In the genomic region with DNA sequence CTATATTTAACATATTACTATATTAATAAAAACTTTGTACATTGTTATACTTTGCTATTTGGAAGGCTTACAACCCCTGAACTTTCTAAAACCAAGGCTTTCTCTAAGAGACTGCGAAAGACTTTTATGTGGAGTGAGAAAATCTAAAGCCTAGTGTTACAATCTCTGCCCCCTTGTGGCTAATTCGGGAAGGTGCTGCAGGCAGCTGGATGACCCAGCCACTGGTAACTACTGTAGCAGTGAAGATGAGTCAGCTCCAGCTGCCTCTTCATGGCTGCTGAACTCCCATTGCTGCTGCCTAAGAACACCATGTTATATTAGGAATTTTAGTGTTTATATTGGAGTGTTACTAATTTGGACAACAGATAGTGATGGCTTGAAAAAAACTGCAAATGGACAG, we compare ENCODE assay signal across 9 mouse cellular contexts.
A peak's percentile ranks its signal among the peaks of the same experiment; 100 is the strongest.
DNase-seq lines count a peak whose midpoint lies in the region; ATAC-seq and TF ChIP-seq lines count a peak whose summit lies in the region.
"Had no signal": no experiment of that assay in that cellular context is flagged by ENCODE, and none has a peak within 500 bp of the region (broad histone marks: within the 10 kb centered on the region; RNA-seq: fewer than 3 reads in every experiment).

No protein-coding gene starts in this region.

- no peaks in the 10 kb centered on the region for H3K27me3 ChIP-seq in hindbrain, postnatal 0 days (ENCODE audit: insufficient read depth, low read length)
- no peaks in the 10 kb centered on the region for H3K27me3 ChIP-seq in heart, embryonic 12.5 days (replicated peaks)
- H3K27me3 ChIP-seq: hindbrain, embryonic 15.5 days had no signal

- H3K36me3 ChIP-seq in hindbrain, postnatal 0 days (ENCODE audit: insufficient read depth, low read length): no peaks in the 10 kb centered on the region
- no peaks in the 10 kb centered on the region for H3K36me3 ChIP-seq in heart, embryonic 12.5 days
- H3K36me3 ChIP-seq: hindbrain, embryonic 15.5 days had no signal

- peak; percentile 61 for TF ChIP-seq CTCF in hindbrain, postnatal 0 days (IDR thresholded peaks at IDR 0.05; ENCODE audit: low read depth)

- no peak overlapping the region for H3K27ac ChIP-seq in hindbrain, postnatal 0 days
- no peak overlapping the region for H3K27ac ChIP-seq in heart, embryonic 12.5 days (ENCODE audit: poor library complexity, severe bottlenecking)
- H3K27ac ChIP-seq: hindbrain, embryonic 15.5 days had no signal

- H3K9me3 ChIP-seq in hindbrain, postnatal 0 days (ENCODE audit: low read length): no peaks in the 10 kb centered on the region
- no peaks in the 10 kb centered on the region for H3K9me3 ChIP-seq in heart, embryonic 12.5 days (replicated peaks)
- H3K9me3 ChIP-seq: hindbrain, embryonic 15.5 days had no signal

- ATAC-seq in hindbrain, postnatal 0 days: no peak
- ATAC-seq in heart, embryonic 12.5 days (ENCODE audit: insufficient number of reproducible peaks, low FRiP score): no peak

- no peak overlapping the region for H3K4me2 ChIP-seq in hindbrain, postnatal 0 days (ENCODE audit: low read depth, low read length)
- H3K4me2 ChIP-seq in heart, embryonic 12.5 days: no peak overlapping the region
- H3K4me2 ChIP-seq: hindbrain, embryonic 15.5 days had no signal

- DNase-seq in layer of hippocampus, adult 11-12 months (ENCODE audit: low spot score): peak; percentile 18
- no peak for DNase-seq in layer of hippocampus, adult 9-10 months (ENCODE audit: low spot score)
- DNase-seq in MEL-GATA-1-ER (ENCODE audit: extremely low read depth, low read depth): peak; percentile 4
- DNase-seq in adrenal gland, postnatal 36 days: peak; percentile 4 to 31
- DNase-seq in hindbrain, postnatal 0 days (ENCODE audit: low spot score): peak; percentile 60
- DNase-seq in right cerebral cortex, postnatal 4 days: peak; percentile 28
- no peak for DNase-seq in thymus, postnatal 4 days

- WGBS in hindbrain, postnatal 0 days: 45% methylated on average over 2 of the region's 2 CpGs
- 41% methylated on average over 2 of the region's 2 CpGs for WGBS in heart, embryonic 12.5 days

- H3K4me3 ChIP-seq in hindbrain, postnatal 0 days (ENCODE audit: low read length): no peak overlapping the region
- H3K4me3 ChIP-seq in heart, embryonic 12.5 days: no peak overlapping the region
- H3K4me3 ChIP-seq: hindbrain, embryonic 15.5 days had no signal

- H3K4me1 ChIP-seq in hindbrain, postnatal 0 days (ENCODE audit: insufficient read depth, low read length): no peaks in the 10 kb centered on the region
- H3K4me1 ChIP-seq in heart, embryonic 12.5 days (replicated peaks): no peaks in the 10 kb centered on the region
- H3K4me1 ChIP-seq: hindbrain, embryonic 15.5 days had no signal

- no peak overlapping the region for H3K9ac ChIP-seq in hindbrain, postnatal 0 days (replicated peaks; ENCODE audit: low read length)
- no peak overlapping the region for H3K9ac ChIP-seq in heart, embryonic 12.5 days
- H3K9ac ChIP-seq: hindbrain, embryonic 15.5 days had no signal

Comparison
In these comparisons a context has a peak if more than half of its experiments do, and no peak if none do; other contexts are left out.
1. DNase-seq: peak in layer of hippocampus, adult 11-12 months (single experiment), MEL-GATA-1-ER (single experiment), adrenal gland, postnatal 36 days (2 of 2), hindbrain, postnatal 0 days (single experiment) and right cerebral cortex, postnatal 4 days (single experiment); none in layer of hippocampus, adult 9-10 months (single experiment) and thymus, postnatal 4 days (single experiment).